Mouse (Mus musculus): ENCODE measurements around the gene Ppp3ca. TPM values are rescaled to one million over a fixed set of nuclear protein-coding genes. Genes with fewer than 3 reads are reported as not detected.
A peak's percentile ranks its signal among the peaks of the same experiment; 100 is the strongest.

Gene Ppp3ca
- total and polyA plus RNA-seq, 3 experiments: 63.4 to 143 (median 130) TPM

DNA sequence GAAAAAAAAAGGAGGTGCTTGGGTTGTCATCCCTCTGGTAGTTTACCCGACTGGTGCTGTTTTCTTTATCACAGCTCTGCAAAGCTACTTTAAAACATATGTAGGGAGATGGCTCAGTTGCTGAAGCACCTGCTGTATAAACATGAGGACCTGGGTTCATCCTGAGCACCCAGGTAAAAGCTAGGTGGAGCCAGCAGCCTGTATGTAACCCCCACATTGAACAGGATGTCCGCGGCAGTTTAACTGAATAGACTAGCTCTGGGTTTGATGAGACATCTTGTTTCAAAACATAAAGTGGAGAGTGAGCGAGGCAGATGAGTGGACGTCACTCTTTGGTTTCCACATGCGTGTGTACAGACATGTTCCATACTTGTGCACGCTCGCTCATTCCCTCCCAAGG lies 16.5 kb downstream of the Ppp3ca start:
- Histone ChIP-seq H3K27me3 (replicated peaks) (no peaks in the 10 kb centered on the region), H3K9me3 (replicated peaks; ENCODE audit: low read length) (no peaks in the 10 kb centered on the region), H3K4me2 (ENCODE audit: insufficient read depth, low read depth, poor library complexity, severe bottlenecking) (no peak overlapping the region), H3K79me2 (replicated peaks; ENCODE audit: control insufficient read depth, extremely low read depth, insufficient read depth, poor library complexity, severe bottlenecking) (peaks cover 72% of the 10 kb centered on the region), H3K9ac (ENCODE audit: insufficient read depth, low read depth) (no peak overlapping the region), H3K36me3 (replicated peaks in 1 of 2; ENCODE audit: control insufficient read depth in 1 of 2, insufficient read depth in 1 of 2, low read length in 1 of 2) (peaks cover 0 to 35% of the 10 kb centered on the region in 2 experiments), H3K4me3 (replicated peaks in 1 of 3; ENCODE audit: low read depth in 2 of 3, low read length in 2 of 3, poor library complexity in 1 of 3) (peak overlapping the region in 1 of 3 experiments; percentile 4), H3K4me1 (ENCODE audit: control insufficient read depth in 1 of 2, insufficient read depth in 2 of 2) (peaks cover 40 to 90% of the 10 kb centered on the region in 2 experiments), H3K27ac (ENCODE audit: insufficient read depth, low read depth) (peak overlapping the region; percentile 2; the same call in 1 of the 2 replicates)
- dilution Hi-C loops (cut with MboI; ENCODE audit: extremely low pct_ligation_motif_present, extremely low pct_unique_long_range_greater_than_20kb, low sequenced_read_pairs) (no loop called here), in situ Hi-C loops (cut with MboI; ENCODE audit: low pct_ligation_motif_present, low pct_unique_long_range_greater_than_20kb, low sequenced_read_pairs) (no loop called here)
- TF ChIP-seq SMC3 (IDR thresholded peaks at IDR 0.05; ENCODE audit: low read depth, low read length): peak; percentile 33; the same call in 1 of the 2 replicates
- TF ChIP-seq MYC (IDR thresholded peaks at IDR 0.05; ENCODE audit: low read depth, low read length): 0 out of 2 replicates have a peak, but pooled peaks have one; percentile 26
- TF ChIP-seq RAD21 (IDR thresholded peaks at IDR 0.05; ENCODE audit: low read depth, low read length): peak; percentile 62
- TF ChIP-seq NELFE (IDR thresholded peaks at IDR 0.05; ENCODE audit: low read depth, low read length): no peak
- TF ChIP-seq CTCF (conservative IDR thresholded peaks at IDR 0.05 in 1 of 2, IDR thresholded peaks at IDR 0.05 in 1 of 2; ENCODE audit: low read depth in 2 of 2, low read length in 2 of 2): peak in 1 of 2 experiments; percentile 54; a peak in 2 of 4 replicates
- no peak for DNase-seq (ENCODE audit: extremely low read depth)

DNA sequence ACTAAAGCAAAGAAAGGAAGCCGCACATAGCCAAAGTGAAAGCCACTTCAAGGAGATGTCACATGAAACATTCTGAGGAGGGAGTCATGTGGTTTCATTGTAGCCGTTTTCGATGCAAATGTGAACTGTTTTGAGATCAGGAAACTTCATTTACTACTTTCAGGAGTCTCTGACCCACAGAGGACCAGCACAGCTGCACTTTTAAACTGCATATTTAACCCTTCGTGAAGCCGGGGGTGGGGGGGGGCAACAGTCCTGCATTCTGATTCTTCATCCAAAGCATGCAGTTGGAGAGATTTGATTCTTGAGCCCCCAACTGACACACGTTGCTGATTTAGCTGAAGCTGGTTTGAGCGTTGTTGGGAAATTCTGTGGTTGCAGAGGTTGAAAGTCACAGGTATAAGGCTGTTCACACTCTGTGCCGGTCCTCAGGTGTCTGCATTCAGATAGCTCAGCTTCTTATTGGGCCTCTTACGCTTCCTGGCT lies 18.2 kb downstream of the Ppp3ca start:
- Histone ChIP-seq H3K9me3 (replicated peaks; ENCODE audit: low read length) (no peaks in the 10 kb centered on the region), H3K4me3 (replicated peaks in 1 of 3; ENCODE audit: low read depth in 2 of 3, low read length in 2 of 3, poor library complexity in 1 of 3) (peak overlapping the region; percentile 29 to 44 (median 44)), H3K9ac (ENCODE audit: insufficient read depth, low read depth) (peak overlapping the region; percentile 54), H3K27me3 (replicated peaks) (no peaks in the 10 kb centered on the region), H3K36me3 (replicated peaks in 1 of 2; ENCODE audit: control insufficient read depth in 1 of 2, insufficient read depth in 1 of 2, low read length in 1 of 2) (peaks cover 0 to 32% of the 10 kb centered on the region in 2 experiments), H3K4me1 (ENCODE audit: control insufficient read depth in 1 of 2, insufficient read depth in 2 of 2) (peaks cover 36 to 90% of the 10 kb centered on the region in 2 experiments), H3K27ac (ENCODE audit: insufficient read depth, low read depth) (peak overlapping the region; percentile 77), H3K79me2 (replicated peaks; ENCODE audit: control insufficient read depth, extremely low read depth, insufficient read depth, poor library complexity, severe bottlenecking) (peaks cover 66% of the 10 kb centered on the region), H3K4me2 (ENCODE audit: insufficient read depth, low read depth, poor library complexity, severe bottlenecking) (peak overlapping the region; percentile 96)
- dilution Hi-C loops (cut with MboI; ENCODE audit: extremely low pct_ligation_motif_present, extremely low pct_unique_long_range_greater_than_20kb, low sequenced_read_pairs) (no loop called here), in situ Hi-C loops (cut with MboI; ENCODE audit: low pct_ligation_motif_present, low pct_unique_long_range_greater_than_20kb, low sequenced_read_pairs) (no loop called here)
- peak; percentile 97 for DNase-seq (ENCODE audit: extremely low read depth)
- TF ChIP-seq HCFC1 (IDR thresholded peaks at IDR 0.05; ENCODE audit: low read depth, low read length): peak; percentile 65
- TF ChIP-seq MYC (IDR thresholded peaks at IDR 0.05; ENCODE audit: low read depth, low read length): peak; percentile 95
- no peak for TF ChIP-seq CTCF (conservative IDR thresholded peaks at IDR 0.05 in 1 of 2, IDR thresholded peaks at IDR 0.05 in 1 of 2; ENCODE audit: low read depth in 2 of 2, low read length in 2 of 2)
- peak; percentile 91 for TF ChIP-seq MXI1 (IDR thresholded peaks at IDR 0.05; ENCODE audit: low read depth, low read length)
- peak; percentile 99 for TF ChIP-seq SIN3A (IDR thresholded peaks at IDR 0.05; ENCODE audit: low read length)
- peak; percentile 68; the same call in 1 of the 2 replicates for TF ChIP-seq POLR2AphosphoS2 (IDR thresholded peaks at IDR 0.05; ENCODE audit: low read depth, low read length)
- peak; percentile 94 for TF ChIP-seq CHD2 (IDR thresholded peaks at IDR 0.05; ENCODE audit: low read length)
- peak; percentile 100 for TF ChIP-seq TCF12 (IDR thresholded peaks at IDR 0.05; ENCODE audit: low read depth, low read length)
- peak; percentile 99 for TF ChIP-seq BHLHE40 (IDR thresholded peaks at IDR 0.05; ENCODE audit: low read depth, low read length)
- peak; percentile 100 for TF ChIP-seq MAZ (IDR thresholded peaks at IDR 0.05; ENCODE audit: low read depth, low read length)
- peak; percentile 66; the same call in 1 of the 2 replicates for TF ChIP-seq ELF1 (IDR thresholded peaks at IDR 0.05; ENCODE audit: low read depth, low read length)
- TF ChIP-seq IRF4 (IDR thresholded peaks at IDR 0.05; ENCODE audit: low read depth, low read length): peak; percentile 100
- peak; percentile 69; the same call in 1 of the 2 replicates for TF ChIP-seq TBP (conservative IDR thresholded peaks at IDR 0.05; ENCODE audit: low read depth, low read length)
- peak; percentile 99 for TF ChIP-seq MEF2A (IDR thresholded peaks at IDR 0.05; ENCODE audit: borderline replicate concordance, low read depth, low read length)
- TF ChIP-seq ZC3H11A (IDR thresholded peaks at IDR 0.05; ENCODE audit: low read depth, low read length): no peak
- TF ChIP-seq UBTF (IDR thresholded peaks at IDR 0.05; ENCODE audit: low read depth, low read length): 0 out of 2 replicates have a peak, but pooled peaks have one; percentile 60
- TF ChIP-seq PAX5 (IDR thresholded peaks at IDR 0.05; ENCODE audit: low read length): no peak
- peak; percentile 94 for TF ChIP-seq JUND (conservative IDR thresholded peaks at IDR 0.05; ENCODE audit: low read depth, low read length)
- peak; percentile 100 for TF ChIP-seq EP300 (IDR thresholded peaks at IDR 0.05; ENCODE audit: low read length)
- TF ChIP-seq ETS1 (conservative IDR thresholded peaks at IDR 0.05; ENCODE audit: low read depth, low read length): peak; percentile 99
- peak; percentile 97 for TF ChIP-seq MAFK (IDR thresholded peaks at IDR 0.05; ENCODE audit: insufficient replicate concordance, low read length)
- peak; percentile 52; the same call in 1 of the 2 replicates for TF ChIP-seq USF2 (conservative IDR thresholded peaks at IDR 0.05; ENCODE audit: low read depth, low read length)
- TF ChIP-seq ZMIZ1 (IDR thresholded peaks at IDR 0.05; ENCODE audit: low read depth, low read length): peak; percentile 83
- no peak for TF ChIP-seq GABPA (IDR thresholded peaks at IDR 0.05; ENCODE audit: insufficient replicate concordance, low read depth, low read length)
- TF ChIP-seq JUN (IDR thresholded peaks at IDR 0.05; ENCODE audit: insufficient read depth, low read depth, low read length): peak; percentile 90
- TF ChIP-seq NRF1 (IDR thresholded peaks at IDR 0.05; ENCODE audit: low read depth, low read length): 0 out of 2 replicates have a peak, but pooled peaks have one; percentile 24
- TF ChIP-seq MAX (IDR thresholded peaks at IDR 0.05; ENCODE audit: low read length): peak; percentile 91
- TF ChIP-seq POLR2A (IDR thresholded peaks at IDR 0.05; ENCODE audit: low read depth, low read length): peak; percentile 45; the same call in 1 of the 2 replicates
- TF ChIP-seq SMC3 (IDR thresholded peaks at IDR 0.05; ENCODE audit: low read depth, low read length): peak; percentile 41; the same call in 1 of the 2 replicates
- peak; percentile 80 for TF ChIP-seq NELFE (IDR thresholded peaks at IDR 0.05; ENCODE audit: low read depth, low read length)

Data from CH12.LX (cell line).